Mouse (Mus musculus): ENCODE measurements around the gene Hdlbp.

DNA sequence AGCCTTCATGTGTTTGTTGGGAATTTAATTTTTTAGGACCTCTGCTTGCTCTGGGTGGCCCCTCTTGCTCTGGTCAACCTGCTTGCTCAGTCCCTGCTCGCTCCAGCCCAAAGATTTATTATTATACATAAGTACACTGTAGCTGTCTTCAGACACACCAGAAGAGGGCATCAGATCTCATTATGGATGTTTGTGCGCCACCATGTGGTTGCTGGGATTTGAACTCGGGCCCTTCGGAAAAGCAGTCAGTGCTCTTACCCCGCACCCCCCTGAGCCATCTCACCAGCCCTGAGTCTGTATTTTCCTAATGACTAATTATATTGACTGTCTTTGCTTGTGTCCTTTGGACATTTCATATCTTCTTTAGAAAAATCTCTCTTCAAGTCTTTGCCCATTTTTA is 99.5 kb downstream of the Hdlbp start:
- TF ChIP-seq POLR2A (IDR thresholded peaks at IDR 0.05; ENCODE audit: borderline replicate concordance, insufficient read depth, low read length) (no peak), CTCF (IDR thresholded peaks at IDR 0.05; ENCODE audit: borderline replicate concordance, insufficient read depth, low read depth, low read length) (no peak)

Data from cerebellum, adult 2 months (tissue).